Mouse (Mus musculus) forebrain, embryonic 15.5 days (tissue): ENCODE data around the gene Il15. TPM values are rescaled to one million over a fixed set of nuclear protein-coding genes. Genes with fewer than 3 reads are reported as not detected.
A peak's percentile ranks its signal among the peaks of the same experiment; 100 is the strongest.

Experiments
- ATAC-seq: fragments of 200-750 bp; cut with Nextera tagmentation; replicated peaks from 2 replicates; pipeline ENCODE4 v1.8.0; 2017; ENCODE audit warnings: mild to moderate bottlenecking, moderate TSS enrichment, moderate library complexity
- H3K27ac ChIP-seq: fragments of 300-500 bp; sonication (generic); replicated peaks from 2 replicates; pipeline ENCODE4 v1.5.1; 2015; ENCODE audit warnings: mild to moderate bottlenecking, inconsistent platforms
- H3K27me3 ChIP-seq: fragments of 300-500 bp; sonication (generic); 2 replicates; pipeline ENCODE4 v1.6.1; 2015; ENCODE audit warnings: inconsistent platforms
- H3K36me3 ChIP-seq: fragments of 300-500 bp; sonication (generic); 2 replicates; pipeline ENCODE4 v1.6.1; 2015; ENCODE audit warnings: mild to moderate bottlenecking, inconsistent platforms
- H3K4me1 ChIP-seq: fragments of 300-500 bp; sonication (generic); 2 replicates; pipeline ENCODE4 v1.6.1; 2015; ENCODE audit warnings: inconsistent platforms
- H3K4me2 ChIP-seq: fragments of 300-500 bp; sonication (generic); replicated peaks from 2 replicates; pipeline ENCODE4 v1.6.1; 2015; ENCODE audit warnings: mild to moderate bottlenecking, inconsistent platforms
- H3K4me3 ChIP-seq: fragments of 300-500 bp; sonication (generic); 2 replicates; pipeline ENCODE4 v1.5.1; 2015; ENCODE audit warnings: mild to moderate bottlenecking, inconsistent platforms
- H3K9ac ChIP-seq: fragments of 300-500 bp; sonication (generic); replicated peaks from 2 replicates; pipeline ENCODE4 v1.6.1; 2015; ENCODE audit warnings: mild to moderate bottlenecking, inconsistent platforms
- H3K9me3 ChIP-seq: fragments of 300-500 bp; sonication (generic); 2 replicates; pipeline ENCODE4 v1.6.1; 2016; ENCODE audit warnings: inconsistent platforms
- WGBS: fragments of 180-500 bp; shearing (Covaris S2); methylation state at CpG from one replicate; pipeline ENCODE4 v1.1.7; 2015; ENCODE audit warnings: mixed read lengths; 5-methylcytosine and 5-hydroxymethylcytosine counted together
- polyA plus RNA-seq: library from polyadenylated mRNA; unstranded; fragments of >200 nt; fragmentation: Nextera tagmentation; extraction: Ambion mirVana; gene quantifications from 2 replicates; pipeline ENCODE4 v1.2.1, GENCODE M21; 2015

Gene Il15
- polyA plus RNA-seq, 1 experiment from 2014 or later: 0.81 TPM

DNA sequence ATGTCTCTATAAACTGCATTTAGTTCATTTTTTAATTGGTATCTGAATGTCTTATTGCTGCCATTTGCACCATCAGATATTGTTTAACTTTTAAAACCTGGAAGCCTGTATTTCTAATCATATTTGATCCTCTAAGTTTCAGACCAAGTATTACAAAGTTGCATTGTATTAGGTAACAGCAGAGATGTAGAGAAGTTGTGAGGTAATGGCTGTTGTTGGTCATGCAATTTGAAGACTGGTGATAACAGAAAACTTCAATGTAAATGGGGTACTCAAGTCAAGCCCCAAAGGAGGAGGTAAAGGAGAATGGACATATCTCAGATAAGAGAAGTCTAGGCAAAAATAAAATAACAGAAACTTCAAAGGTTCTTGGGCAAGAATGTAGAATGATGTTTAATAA is 11.8 kb downstream of the Il15 start:
- H3K9ac ChIP-seq: no peak overlapping the region

GRCm38 (mm10) chr8:82388356-82388902 is 14.6 kb downstream of the Il15 start:
- WGBS: 87% methylated on average over 1 of the region's 1 CpGs
- H3K4me1 ChIP-seq: peaks cover 9% of the 10 kb centered on the region
- no peak for ATAC-seq
- no peak overlapping the region for H3K9ac ChIP-seq
- no peak overlapping the region for H3K27ac ChIP-seq
- no peak overlapping the region for H3K4me2 ChIP-seq
- H3K36me3 ChIP-seq: no peaks in the 10 kb centered on the region
- H3K27me3 ChIP-seq: no peaks in the 10 kb centered on the region
- no peaks in the 10 kb centered on the region for H3K9me3 ChIP-seq
- no peak overlapping the region for H3K4me3 ChIP-seq

More for the DNA sequence above, 11.8 kb downstream of the Il15 start:
- no peak for ATAC-seq
- Histone ChIP-seq H3K4me1 (no peaks in the 10 kb centered on the region), H3K36me3 (no peaks in the 10 kb centered on the region), H3K9me3 (no peaks in the 10 kb centered on the region), H3K27me3 (no peaks in the 10 kb centered on the region), H3K4me3 (no peak overlapping the region), H3K4me2 (no peak overlapping the region), H3K27ac (no peak overlapping the region)

- Histone ChIP-seq H3K27me3 (no peaks in the 10 kb centered on the region), H3K9me3 (no peaks in the 10 kb centered on the region), H3K9ac (no peak overlapping the region), H3K27ac (no peak overlapping the region), H3K36me3 (no peaks in the 10 kb centered on the region), H3K4me3 (no peak overlapping the region), H3K4me1 (peaks cover 9% of the 10 kb centered on the region), H3K4me2 (no peak overlapping the region)
- no peak for ATAC-seq
- WGBS: 92% methylated on average over 1 of the region's 1 CpGs
Observed at GRCm38 (mm10) chr8:82387614-82388013, 15.4 kb downstream of the Il15 start.

DNA sequence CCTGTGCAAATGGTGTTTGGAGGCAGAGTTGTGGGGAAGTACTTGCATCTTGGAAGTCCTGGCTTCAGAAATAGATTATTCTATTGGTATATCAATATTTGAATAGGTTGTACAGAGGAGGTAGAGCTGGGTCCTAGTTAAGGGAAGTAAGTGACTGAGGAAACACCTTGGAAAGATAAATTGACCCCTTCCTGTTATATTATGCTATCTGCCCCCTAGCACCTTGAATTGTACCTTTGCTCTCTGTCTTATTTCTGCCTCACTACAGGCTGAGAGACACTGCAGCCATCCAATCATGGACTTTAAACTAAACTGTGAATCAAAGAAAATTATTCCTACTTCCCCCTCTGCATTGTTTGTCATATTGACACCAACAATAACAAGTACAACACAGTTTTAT is 17.2 kb downstream of the Il15 start:
- H3K27ac ChIP-seq: no peak overlapping the region
- H3K4me2 ChIP-seq: no peak overlapping the region
- no peaks in the 10 kb centered on the region for H3K27me3 ChIP-seq
- H3K4me1 ChIP-seq: peaks cover 9% of the 10 kb centered on the region
- H3K4me3 ChIP-seq: no peak overlapping the region
- H3K9me3 ChIP-seq: no peaks in the 10 kb centered on the region
- no peaks in the 10 kb centered on the region for H3K36me3 ChIP-seq
- ATAC-seq: no peak
- no peak overlapping the region for H3K9ac ChIP-seq

DNA sequence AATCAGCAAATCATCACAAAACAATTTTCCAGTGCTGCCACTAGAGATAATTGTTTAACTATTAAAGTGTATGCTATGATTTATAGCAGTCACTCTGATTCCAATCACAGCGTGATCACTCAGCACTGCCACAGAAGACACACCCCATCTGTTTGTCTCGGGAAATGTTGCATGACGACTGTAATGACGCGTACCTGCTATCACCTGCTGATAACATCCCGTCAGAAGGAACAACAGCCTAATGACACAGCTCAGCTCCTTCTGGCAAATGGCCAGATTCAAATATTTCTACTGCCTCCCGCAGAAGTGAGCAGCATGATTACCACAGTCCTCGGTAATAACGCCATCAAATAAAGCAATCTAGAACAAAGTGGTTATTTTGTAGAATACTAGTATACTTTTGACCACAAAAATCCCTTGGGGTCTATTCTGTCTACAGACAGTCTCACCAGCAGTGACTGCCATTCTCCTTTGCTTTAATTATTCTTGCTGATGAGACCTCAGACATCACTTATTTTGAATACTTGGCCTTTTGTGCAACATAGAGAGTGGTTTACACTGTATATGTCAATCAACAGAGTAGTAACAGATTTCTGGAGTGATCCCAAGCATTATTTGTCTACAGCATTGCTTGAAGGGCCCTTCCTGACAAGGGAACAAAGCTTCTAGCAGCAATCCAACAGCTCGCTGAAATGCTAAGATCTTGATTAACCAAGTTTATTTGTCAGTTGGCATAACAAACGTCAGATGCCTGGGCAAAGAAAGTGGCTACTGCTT is 18.4 kb downstream of the Il15 start:
- Histone ChIP-seq H3K4me1 (peaks cover 9% of the 10 kb centered on the region), H3K4me3 (no peak overlapping the region), H3K36me3 (no peaks in the 10 kb centered on the region), H3K27ac (peak overlapping the region; percentile 54), H3K4me2 (no peak overlapping the region; the same call in 1 of the 2 replicates), H3K9ac (no peak overlapping the region), H3K27me3 (no peaks in the 10 kb centered on the region), H3K9me3 (no peaks in the 10 kb centered on the region)
- peak; percentile 91 for ATAC-seq
- 24% methylated on average over 11 of the region's 11 CpGs for WGBS

DNA sequence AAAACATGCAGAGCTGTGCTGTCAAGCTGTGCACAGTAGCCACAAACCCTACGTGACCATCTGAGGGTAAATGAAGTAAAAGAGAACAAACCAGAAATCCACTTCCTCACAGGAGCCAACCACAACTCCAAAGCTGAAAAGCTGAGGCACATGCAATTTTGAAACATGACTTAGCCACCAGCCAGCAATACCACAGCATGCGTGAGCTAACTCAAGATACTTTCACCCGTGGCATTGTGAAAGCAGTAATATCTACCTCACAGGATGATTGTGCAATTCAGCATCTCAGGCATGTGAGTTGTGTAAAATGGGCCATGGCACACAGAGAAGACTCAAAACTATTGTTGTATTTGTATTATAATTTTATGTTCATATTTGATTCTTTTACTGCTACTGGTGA is 19.7 kb downstream of the Il15 start:
- 86% methylated on average over 3 of the region's 3 CpGs for WGBS

GRCm38 (mm10) chr8:82382316-82382715 is 20.7 kb downstream of the Il15 start:
- 53% methylated on average over 2 of the region's 2 CpGs for WGBS
- no peak for ATAC-seq
- no peaks in the 10 kb centered on the region for H3K36me3 ChIP-seq

More for the DNA sequence above, 19.7 kb downstream of the Il15 start:
- Histone ChIP-seq H3K4me1 (peaks cover 9% of the 10 kb centered on the region), H3K27ac (no peak overlapping the region), H3K27me3 (no peaks in the 10 kb centered on the region), H3K36me3 (no peaks in the 10 kb centered on the region), H3K4me2 (no peak overlapping the region), H3K9ac (no peak overlapping the region), H3K9me3 (no peaks in the 10 kb centered on the region), H3K4me3 (no peak overlapping the region)
- no peak for ATAC-seq

GRCm38 (mm10) chr8:82374470-82374869 is 28.6 kb downstream of the Il15 start:
- 93% methylated on average over 4 of the region's 4 CpGs for WGBS
- Histone ChIP-seq H3K9me3 (no peaks in the 10 kb centered on the region), H3K27ac (no peak overlapping the region), H3K36me3 (no peaks in the 10 kb centered on the region), H3K4me1 (no peaks in the 10 kb centered on the region), H3K4me3 (no peak overlapping the region), H3K9ac (no peak overlapping the region), H3K4me2 (no peak overlapping the region), H3K27me3 (no peaks in the 10 kb centered on the region)
- no peak for ATAC-seq

More at GRCm38 (mm10) chr8:82382316-82382715, 20.7 kb downstream of the Il15 start:
- Histone ChIP-seq H3K4me2 (no peak overlapping the region), H3K9me3 (no peaks in the 10 kb centered on the region), H3K4me3 (no peak overlapping the region), H3K9ac (no peak overlapping the region), H3K4me1 (peaks cover 9% of the 10 kb centered on the region), H3K27me3 (no peaks in the 10 kb centered on the region), H3K27ac (no peak overlapping the region)

DNA sequence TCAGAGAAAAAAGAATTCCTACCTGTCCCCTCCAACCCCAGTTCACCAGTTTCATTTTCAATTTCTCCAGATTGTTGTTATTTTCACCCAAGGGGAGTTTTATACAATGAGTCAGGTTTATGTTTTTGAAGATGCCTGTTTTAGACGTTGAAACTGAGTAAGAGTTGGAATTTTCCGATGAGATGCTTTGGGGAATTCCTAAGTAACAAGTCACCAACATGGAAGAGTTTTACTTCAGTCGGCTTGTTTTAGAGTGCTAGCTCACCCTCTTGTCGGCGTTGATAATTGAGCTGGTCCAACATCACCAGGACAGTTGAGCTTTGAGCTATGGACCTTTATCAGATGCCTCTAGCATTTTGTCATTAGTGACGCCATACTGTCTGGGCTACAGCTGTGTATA is 30.2 kb downstream of the Il15 start:
- WGBS: 93% methylated on average over 6 of the region's 6 CpGs

DNA sequence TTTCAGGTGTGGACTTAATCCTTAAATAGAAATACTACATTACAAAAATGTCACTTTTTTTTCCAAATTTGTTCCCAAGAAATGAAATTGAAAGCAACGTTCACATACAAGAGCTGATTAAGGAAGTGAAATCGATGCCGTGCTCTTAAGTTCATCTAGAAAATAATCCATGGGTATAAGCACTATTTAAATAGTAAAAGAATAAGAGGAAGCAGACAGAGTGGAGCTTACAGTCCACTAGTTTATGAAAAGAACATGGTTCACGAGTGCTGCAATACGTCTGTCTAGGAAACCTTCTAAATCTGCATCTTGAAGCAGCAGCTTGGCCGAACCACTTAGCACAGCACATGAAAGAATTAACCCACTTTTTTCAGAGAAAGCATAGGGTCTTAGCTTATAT is 32.4 kb downstream of the Il15 start:
- Histone ChIP-seq H3K36me3 (no peaks in the 10 kb centered on the region), H3K27ac (no peak overlapping the region), H3K4me3 (no peak overlapping the region), H3K27me3 (no peaks in the 10 kb centered on the region), H3K9ac (no peak overlapping the region), H3K4me2 (no peak overlapping the region), H3K9me3 (no peaks in the 10 kb centered on the region), H3K4me1 (no peaks in the 10 kb centered on the region)
- no peak for ATAC-seq
- WGBS: 87% methylated on average over 6 of the region's 6 CpGs

More for the DNA sequence above, 30.2 kb downstream of the Il15 start:
- Histone ChIP-seq H3K27ac (no peak overlapping the region), H3K4me1 (no peaks in the 10 kb centered on the region), H3K36me3 (no peaks in the 10 kb centered on the region), H3K4me2 (no peak overlapping the region), H3K4me3 (no peak overlapping the region), H3K9me3 (no peaks in the 10 kb centered on the region), H3K9ac (no peak overlapping the region), H3K27me3 (no peaks in the 10 kb centered on the region)
- ATAC-seq: no peak

DNA sequence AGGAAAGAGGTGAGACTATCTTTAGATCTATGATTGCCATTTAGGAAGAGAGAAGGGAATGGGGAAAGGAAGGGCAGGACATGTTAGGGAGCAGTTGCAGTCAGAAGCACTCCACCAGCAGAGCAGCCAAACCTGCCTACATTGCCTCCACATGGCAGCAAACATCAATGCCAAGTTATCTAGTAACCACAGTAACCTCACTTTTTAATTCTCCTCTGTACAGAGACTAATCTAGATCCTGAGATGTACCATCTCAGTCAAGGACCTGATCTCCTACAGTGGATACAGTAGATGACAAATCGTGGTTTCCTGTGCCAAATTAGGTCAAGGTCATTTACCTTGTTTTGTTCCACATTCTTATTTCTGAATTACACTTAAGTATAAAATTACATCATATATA is 42.0 kb downstream of the Il15 start:
- Histone ChIP-seq H3K9me3 (no peaks in the 10 kb centered on the region), H3K27me3 (no peaks in the 10 kb centered on the region), H3K9ac (no peak overlapping the region), H3K4me3 (no peak overlapping the region), H3K36me3 (no peaks in the 10 kb centered on the region), H3K4me2 (no peak overlapping the region), H3K27ac (no peak overlapping the region), H3K4me1 (no peaks in the 10 kb centered on the region)
- ATAC-seq: no peak
- WGBS: 90% methylated on average over 1 of the region's 1 CpGs

GRCm38 (mm10) chr8:82356091-82356490 is 46.9 kb downstream of the Il15 start:
- WGBS: 87% methylated on average over 2 of the region's 2 CpGs
- Histone ChIP-seq H3K9me3 (no peaks in the 10 kb centered on the region), H3K4me3 (no peak overlapping the region), H3K4me2 (no peak overlapping the region), H3K27me3 (no peaks in the 10 kb centered on the region), H3K36me3 (no peaks in the 10 kb centered on the region), H3K27ac (no peak overlapping the region), H3K4me1 (no peaks in the 10 kb centered on the region), H3K9ac (no peak overlapping the region)
- ATAC-seq: no peak
